Mouse (Mus musculus) left cerebral cortex, adult 8-10 months (tissue): Measurements from ENCODE around the gene Rps29. TPM values are rescaled to one million over a fixed set of nuclear protein-coding genes. Genes with fewer than 3 reads are reported as not detected.
A peak's percentile ranks its signal among the peaks of the same experiment; 100 is the strongest.
"Not testable (repeated sequence)": the region's sequence is repeated elsewhere in the genome, so short reads cannot be mapped to it uniquely, and the experiment has no call there.

Source experiments
- DNase-seq, 2 experiments: peaks; one replicate each; pipeline ENCODE4 v3.0.0; 2022; ENCODE audit warnings: low spot score in 2 of 2
- total RNA-seq, 4 experiments: library from RNA; stranded (reverse); gene quantifications; 2 replicates each; pipeline ENCODE4 v1.2.4; 2022

The Rps29 gene
- total RNA-seq, 4 experiments from 2014 or later: 1,202 to 1,440 (median 1,306) TPM

DNA sequence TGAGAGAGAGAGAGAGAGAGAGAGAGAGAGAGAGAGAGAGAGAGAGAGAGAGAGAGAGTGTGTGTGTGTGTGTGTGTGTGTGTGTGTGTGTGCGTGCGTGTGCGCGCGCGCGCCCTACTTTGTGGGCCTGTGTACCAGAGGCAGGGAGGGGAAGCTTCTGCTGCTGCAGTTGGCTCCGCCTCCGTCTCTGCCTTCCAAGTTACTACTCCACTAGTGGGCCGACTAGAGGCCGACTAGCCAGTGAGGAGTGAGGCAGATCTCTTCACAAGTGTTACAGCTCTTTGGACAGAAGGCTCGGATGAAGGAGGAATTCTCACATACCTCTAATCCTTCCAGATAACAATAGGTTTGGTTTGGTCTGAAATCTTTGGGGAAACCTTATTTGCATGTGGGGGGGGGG is 20.4 kb upstream of the Rps29 start:
- DNase-seq: no peak

DNA sequence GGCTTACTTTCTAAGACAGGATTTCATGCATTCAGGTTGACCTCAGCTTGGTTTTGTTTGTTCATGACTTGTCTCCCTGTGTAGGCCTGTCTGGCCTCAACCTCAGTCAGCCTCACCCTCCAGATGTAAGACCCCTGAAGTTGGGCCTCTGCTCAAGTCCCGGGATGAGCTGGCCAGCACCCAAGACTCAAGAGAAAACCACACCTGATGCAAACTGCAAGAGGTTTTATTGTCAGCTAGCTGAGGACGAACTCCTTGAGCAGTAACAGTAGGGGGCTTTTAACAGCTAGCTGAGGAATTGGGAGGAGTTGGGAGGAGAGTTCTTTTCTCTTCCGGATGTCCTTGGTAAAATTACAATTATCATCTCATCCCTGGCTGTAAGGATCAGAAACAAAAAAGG is 18.5 kb upstream of the Rps29 start:
- no peak for DNase-seq

- no peak for DNase-seq
Measured at GRCm38 (mm10) chr12:69175975-69176374, 17.0 kb upstream of the Rps29 start.

GRCm38 (mm10) chr12:69171307-69171706 is 12.3 kb upstream of the Rps29 start:
- DNase-seq: no peak

DNA sequence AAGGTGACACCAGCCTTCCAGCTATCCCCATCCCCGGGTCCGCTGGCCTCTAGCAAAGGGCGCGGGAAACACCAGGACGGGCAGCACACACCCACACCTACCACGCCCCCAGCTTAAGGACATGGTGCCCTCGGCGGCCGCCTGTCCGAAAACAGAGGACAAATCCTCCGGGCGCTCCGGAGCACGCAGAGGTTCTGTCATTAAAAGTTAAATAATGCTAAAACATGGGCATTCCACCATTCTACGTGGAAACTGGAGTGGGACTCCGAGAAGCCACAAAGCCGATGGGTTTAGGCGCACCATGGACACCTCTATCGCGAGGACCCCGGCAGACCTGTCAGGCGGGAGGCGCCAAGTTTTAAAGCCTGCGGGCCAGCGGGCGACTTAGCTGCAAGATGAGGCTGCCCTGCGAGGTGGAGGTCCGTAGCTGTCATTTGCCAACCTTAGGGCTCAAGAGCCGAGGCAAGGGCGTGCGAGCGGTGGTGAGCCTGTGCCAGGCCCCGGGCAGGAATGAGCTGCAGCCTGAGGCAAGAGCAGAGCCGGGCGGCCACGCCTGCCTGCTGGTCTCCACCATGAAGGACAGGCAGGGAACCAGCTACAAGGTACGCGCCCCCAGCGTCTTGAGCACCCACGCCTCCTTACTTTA is 9.6 kb upstream of the Rps29 start, which contains the start of gene Lrr1:
Lrr1 (plus strand) TSS at position 354 of the 646 bp plus-strand sequence.
- peak; percentile 74 to 89 for DNase-seq

- no peak for DNase-seq
Measured at GRCm38 (mm10) chr12:69167656-69168460, 8.9 kb upstream of the Rps29 start.

DNA sequence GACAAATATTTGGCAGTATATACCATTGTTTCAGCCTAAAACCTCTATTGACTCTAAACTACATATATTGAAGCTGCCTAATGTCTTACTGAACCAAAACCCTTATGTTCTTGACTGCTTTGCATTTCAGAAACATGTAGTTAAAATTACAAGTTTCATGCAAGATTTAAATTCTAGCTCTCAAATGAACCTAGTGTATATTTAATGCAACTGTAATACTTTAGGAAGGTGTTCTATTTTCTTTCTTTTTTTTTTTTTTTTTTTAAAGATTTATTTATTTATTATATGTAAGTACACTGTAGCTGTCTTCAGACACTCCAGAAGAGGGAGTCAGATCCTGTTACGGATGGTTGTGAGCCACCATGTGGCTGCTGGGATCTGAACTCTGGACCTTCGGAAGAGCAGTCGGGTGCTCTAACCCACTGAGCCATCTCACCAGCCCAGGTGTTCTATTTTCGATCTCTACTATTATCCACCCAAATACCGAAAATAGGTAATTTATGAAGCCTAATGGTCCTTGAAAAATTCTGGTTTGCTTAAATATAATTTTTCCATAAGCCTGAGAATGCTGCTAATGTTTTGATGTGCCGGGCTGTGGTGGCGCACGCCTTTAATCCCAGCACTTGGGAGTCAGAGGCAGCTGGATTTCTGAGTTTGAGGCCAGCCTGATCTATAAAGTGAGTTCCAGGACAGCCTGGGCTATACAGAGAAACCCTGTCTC is 8.0 kb upstream of the Rps29 start:
- DNase-seq: not testable (repeated sequence)

DNA sequence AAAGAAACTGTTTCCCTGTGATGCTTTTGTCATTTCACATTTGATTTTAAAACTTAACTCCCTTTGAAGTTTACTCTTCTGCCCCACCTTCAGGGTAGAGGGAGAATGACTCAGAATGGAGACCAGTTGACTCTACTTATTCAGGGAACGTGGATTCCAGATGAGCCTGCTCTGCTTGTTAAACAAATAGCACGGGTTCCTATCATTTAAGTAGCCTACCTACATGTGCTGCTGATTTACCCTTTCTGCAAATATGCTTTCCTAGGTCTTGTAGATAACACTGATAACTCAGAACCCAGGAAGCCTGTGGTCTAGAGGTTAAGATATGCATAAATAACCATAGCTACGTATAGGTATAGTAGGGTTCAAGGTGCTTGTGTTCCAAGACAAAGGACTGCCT is 5.9 kb upstream of the Rps29 start:
- no peak for DNase-seq

DNA sequence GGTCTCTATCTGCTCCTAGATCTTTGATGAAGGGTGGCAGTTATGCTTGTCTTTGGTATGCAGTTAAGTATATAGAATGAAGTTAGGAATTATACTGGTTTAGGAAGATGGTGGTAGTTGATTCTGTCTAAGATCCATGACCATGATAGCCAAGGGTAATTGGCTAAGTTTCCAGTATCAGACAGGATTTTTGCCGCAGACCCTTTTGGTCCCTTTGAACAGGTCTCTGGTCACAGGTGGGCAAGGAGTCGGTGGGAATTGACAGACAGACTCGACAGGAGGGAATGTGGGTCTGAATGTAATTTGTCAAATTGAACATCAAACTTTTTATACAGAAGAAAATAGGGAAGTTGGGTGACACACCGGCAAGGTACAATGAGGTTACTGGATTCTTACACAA is 4.6 kb upstream of the Rps29 start:
- not testable (repeated sequence) for DNase-seq

- DNase-seq: not testable (repeated sequence)
Measured at GRCm38 (mm10) chr12:69160677-69161076, 1.7 kb upstream of the Rps29 start.

GRCm38 (mm10) chr12:69159578-69159940 is 573 bp upstream of the Rps29 start:
- DNase-seq: no peak

DNA sequence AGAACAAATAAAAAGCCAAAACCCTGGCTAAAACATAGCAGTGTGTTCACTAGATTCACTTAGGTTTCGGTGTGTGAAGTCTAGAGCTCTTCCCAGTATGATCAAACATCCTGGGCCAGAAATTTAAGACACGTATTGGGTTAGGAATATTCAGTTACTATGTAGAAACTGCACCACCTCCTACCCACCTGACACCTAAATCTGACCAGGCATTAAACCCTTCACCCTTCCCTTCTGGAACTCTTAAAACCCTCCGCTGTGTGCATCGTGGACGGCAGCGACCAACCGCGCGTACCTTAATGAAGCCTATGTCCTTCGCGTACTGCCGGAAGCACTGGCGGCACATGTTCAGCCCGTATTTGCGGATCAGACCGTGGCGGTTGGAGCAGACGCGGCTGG is 621 bp downstream of the Rps29 start:
- DNase-seq: no peak

GRCm38 (mm10) chr12:69157107-69157506 is 1.9 kb downstream of the Rps29 start:
- DNase-seq: no peak

DNA sequence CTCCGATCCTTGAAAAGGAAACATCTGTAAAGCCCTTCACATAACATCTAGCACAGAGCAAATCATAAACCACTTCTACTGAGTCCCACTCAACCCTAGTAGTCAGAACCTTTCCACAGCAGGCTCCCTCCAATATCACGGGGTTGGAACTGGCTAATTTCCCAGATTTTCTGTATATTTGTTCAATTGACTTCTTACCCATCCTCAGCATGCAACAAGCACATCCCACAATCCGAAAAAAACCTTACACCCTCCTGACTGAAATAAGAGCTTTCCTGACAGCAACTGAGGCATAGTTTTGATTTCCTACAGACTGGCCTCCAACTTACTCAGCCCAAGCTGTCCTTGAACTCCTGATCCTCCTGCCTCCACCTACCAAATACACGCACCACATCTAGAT is 2.5 kb downstream of the Rps29 start:
- DNase-seq: no peak

DNA sequence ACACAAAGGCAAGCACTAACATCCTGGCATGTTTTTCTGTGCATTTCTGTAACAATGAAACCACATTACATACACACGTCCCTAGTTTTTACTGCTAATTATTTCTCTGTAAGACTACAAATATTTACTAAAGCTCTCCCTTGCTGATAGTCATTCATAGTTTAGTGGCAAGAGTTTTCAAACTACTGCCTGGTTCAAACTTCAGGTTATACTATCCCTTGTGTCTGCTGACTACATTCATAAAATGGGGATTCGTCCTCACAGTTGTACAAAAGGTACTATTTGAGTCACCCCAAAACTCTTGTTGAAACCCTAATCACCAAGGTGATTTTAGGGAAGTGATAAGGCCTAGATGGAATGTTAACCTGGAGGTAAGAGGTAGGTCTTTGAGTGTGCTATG is 3.1 kb downstream of the Rps29 start:
- no peak for DNase-seq

DNA sequence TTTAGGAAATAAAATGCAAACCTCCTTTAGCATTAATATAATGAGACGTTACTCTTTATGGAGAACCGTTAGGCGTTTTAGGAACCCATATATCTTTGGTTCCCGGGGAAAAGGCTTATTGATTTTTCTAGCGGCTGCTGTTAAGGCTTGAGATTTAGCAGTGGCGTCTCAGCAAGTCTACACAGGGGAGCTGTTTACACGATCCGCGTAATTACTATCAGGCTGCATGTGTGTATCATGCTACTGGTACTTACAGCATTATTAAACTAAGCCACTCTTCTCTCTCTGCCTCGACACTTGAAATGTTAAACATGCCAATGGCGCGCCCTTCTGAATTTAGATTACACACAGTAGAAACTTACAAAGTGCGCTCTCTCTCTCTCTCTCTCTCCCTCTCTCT is 8.9 kb downstream of the Rps29 start:
- DNase-seq: no peak

DNA sequence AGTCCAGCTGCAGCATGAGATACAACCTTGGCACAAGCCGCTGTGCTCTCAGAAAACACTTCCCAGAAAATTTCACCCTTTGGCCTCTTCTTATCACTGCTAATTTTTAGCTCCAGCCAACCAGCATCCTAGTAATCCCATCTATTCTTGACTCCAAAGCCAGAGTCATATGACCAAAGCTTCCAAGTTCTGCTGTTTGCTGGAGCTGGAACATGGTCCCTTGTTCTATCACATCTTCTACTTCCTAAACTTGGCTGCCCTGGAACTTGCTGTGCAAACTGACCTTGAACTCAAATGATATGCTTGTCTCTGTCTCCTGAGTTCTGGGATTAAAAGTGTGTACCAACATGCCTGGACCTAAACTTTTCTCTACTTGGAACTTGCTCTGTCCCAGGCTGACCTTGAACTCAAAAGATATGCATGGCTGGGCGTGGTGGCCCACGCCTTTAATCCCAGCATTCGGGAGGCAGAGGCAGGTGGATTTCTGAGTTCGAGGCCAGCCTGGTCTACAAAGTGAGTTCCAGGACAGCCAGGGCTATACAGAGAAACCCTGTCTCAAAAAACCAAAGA is 11.7 kb downstream of the Rps29 start:
- no peak for DNase-seq

DNA sequence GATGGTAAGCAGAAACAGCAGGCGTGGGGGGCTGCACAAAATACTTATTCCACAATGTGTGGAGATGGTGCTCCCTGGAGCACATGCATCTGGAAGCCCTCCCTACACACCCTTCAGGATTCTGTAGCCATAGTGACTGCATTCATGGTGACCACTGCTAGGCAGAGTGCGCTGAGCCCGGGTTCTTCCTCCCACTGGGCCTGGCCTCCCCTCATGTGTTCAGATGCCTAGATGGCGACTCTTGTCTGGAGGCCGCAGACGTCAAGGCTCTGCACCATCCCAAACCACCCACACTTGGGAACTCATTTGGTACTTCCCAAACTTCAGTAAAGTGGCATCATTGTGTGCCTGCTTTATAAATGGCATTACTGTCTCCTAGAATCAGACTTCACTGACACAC is 15.5 kb downstream of the Rps29 start:
- no peak for DNase-seq

DNA sequence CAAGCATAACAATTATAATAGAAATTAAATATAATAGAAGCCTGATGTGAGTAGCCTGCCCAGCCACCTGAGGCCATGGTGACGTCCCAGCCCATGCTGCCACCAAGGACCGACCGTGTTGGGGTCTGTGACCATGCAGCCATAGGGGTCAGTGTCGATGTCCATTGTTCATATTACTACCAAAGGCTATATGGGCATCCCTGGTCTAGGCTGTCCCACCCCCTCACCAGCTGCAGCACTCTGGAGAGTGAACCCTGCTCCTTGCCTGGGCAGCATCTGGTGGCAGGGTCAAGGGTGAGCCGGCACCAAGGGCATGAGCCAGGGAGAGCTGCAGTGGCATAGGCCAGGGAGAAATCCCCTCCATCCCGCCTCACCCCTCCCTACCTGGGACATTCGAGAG is 19.1 kb downstream of the Rps29 start:
- DNase-seq: no peak

GRCm38 (mm10) chr12:69139201-69139600 is 19.8 kb downstream of the Rps29 start:
- no peak for DNase-seq

DNA sequence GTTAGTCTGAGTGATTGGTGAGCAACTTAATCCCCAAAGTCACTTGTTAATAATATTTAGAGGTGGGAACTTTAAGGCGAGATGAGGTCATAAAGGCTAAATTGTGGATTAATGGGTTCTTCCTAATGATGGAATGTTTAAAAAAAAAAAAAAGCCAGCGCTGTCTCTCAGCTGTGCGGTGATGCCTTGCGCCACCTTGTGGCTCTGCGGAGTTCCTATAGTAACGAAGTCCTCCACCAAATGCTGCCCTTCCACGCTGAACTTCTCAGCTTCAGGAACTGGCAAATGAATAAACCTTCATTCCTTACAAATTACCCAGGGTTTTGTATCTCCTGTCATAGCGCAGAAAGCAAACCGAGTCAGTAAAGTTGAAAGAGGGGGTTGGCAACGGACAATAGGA is 27.0 kb downstream of the Rps29 start:
- peak in 1 of 2 experiments; percentile 11 for DNase-seq

GRCm38 (mm10) chr12:69131267-69131666 is 27.7 kb downstream of the Rps29 start:
- no peak for DNase-seq
